Mouse (Mus musculus): ENCODE results near the gene Spcs2. TPM values are rescaled to one million over a fixed set of nuclear protein-coding genes. Genes with fewer than 3 reads are reported as not detected.

Spcs2 gene
- total and polyA plus RNA-seq, 2 experiments from 2014 or later, result 79.1 to 146 TPM

DNA sequence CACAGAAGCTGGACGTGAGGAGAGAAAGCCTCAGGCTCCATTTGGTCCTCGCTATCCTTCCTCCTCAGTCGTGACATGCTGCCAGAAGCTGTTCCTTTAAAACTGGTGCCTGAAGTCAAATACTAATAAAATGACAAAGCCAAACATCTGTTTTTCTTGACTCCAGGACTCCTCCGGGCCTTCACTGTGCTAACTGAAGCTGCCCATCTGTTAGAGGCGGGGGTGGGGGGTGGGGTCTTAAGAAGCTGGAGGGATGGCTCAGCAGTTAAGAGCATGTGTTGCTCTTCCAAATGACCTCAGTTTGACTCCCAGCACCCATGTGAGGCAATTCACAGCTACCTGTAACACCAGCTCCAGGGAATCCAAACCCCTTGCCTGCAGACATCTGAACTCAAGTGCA lies 74.7 kb downstream of the Spcs2 start:
- Histone ChIP-seq H3K4me2 (ENCODE audit: low read depth, low read length) (no peak overlapping the region), H3K27me3 (ENCODE audit: control insufficient read depth, insufficient read depth, low read length) (no peaks in the 10 kb centered on the region), H3K36me3 (replicated peaks; ENCODE audit: control insufficient read depth, insufficient read depth, low read length) (no peaks in the 10 kb centered on the region), H3K9me3 (replicated peaks; ENCODE audit: control insufficient read depth, low read length) (no peaks in the 10 kb centered on the region; the same call in 1 of the 2 replicates), H3K9ac (replicated peaks; ENCODE audit: low read depth, low read length) (no peak overlapping the region), H3K4me3 (ENCODE audit: low read depth, low read length) (no peak overlapping the region), H3K4me1 (ENCODE audit: control insufficient read depth, insufficient read depth) (no peaks in the 10 kb centered on the region), H3K27ac (ENCODE audit: low read depth) (no peak overlapping the region)
- ATAC-seq (ENCODE audit: insufficient read depth, low read depth), result no peak
- no peak for DNase-seq (ENCODE audit: low spot score)
- TF ChIP-seq CTCF (IDR thresholded peaks at IDR 0.05; ENCODE audit: low read depth), result no peak
- no peak for TF ChIP-seq EP300 (IDR thresholded peaks at IDR 0.05; ENCODE audit: low read depth)
- WGBS, result 45% methylated on average over 5 of the region's 5 CpGs

DNA sequence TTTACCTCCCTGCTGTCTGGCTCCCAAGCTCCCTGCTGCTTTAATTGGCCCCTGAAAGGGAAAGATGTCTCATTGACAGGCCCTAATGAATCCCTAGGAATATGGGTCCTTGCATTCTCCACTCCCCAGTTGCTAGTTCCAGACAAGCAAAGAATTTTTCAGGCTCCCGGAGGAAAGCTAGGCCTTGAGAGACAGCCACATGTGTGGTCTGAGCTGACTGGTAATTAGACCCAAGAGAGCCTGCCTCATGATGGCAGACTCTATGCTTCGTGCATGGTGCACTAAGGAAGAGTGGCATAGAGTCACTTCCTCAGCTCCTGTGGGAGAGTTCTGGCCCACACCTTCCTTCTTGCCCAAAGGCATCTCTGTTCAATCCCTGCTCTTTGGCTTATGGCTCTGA lies 75.3 kb downstream of the Spcs2 start:
- Histone ChIP-seq H3K9ac (replicated peaks; ENCODE audit: low read depth, low read length) (no peak overlapping the region), H3K36me3 (replicated peaks; ENCODE audit: control insufficient read depth, insufficient read depth, low read length) (no peaks in the 10 kb centered on the region), H3K4me3 (ENCODE audit: low read depth, low read length) (no peak overlapping the region), H3K4me2 (ENCODE audit: low read depth, low read length) (no peak overlapping the region), H3K9me3 (replicated peaks; ENCODE audit: control insufficient read depth, low read length) (no peaks in the 10 kb centered on the region), H3K4me1 (ENCODE audit: control insufficient read depth, insufficient read depth) (no peaks in the 10 kb centered on the region), H3K27ac (ENCODE audit: low read depth) (no peak overlapping the region), H3K27me3 (ENCODE audit: control insufficient read depth, insufficient read depth, low read length) (no peaks in the 10 kb centered on the region)
- ATAC-seq (ENCODE audit: insufficient read depth, low read depth) (no peak), DNase-seq (ENCODE audit: low spot score) (no peak)
- 58% methylated on average over 2 of the region's 2 CpGs for WGBS
- TF ChIP-seq CTCF (IDR thresholded peaks at IDR 0.05; ENCODE audit: low read depth), result no peak
- no peak for TF ChIP-seq EP300 (IDR thresholded peaks at IDR 0.05; ENCODE audit: low read depth)

Other genes starting within 250 kb of the Spcs2 start
- 5.2 and 6.4 TPM in 2 replicates for gene Tpbgl, start 236.4 kb downstream of the Spcs2 start, total RNA-seq (2014; rRNA removed; ENCODE audit: low replicate concordance)
- 0.98 and 1.2 TPM in 2 replicates for gene Tpbgl, start 236.4 kb downstream of the Spcs2 start, polyA plus RNA-seq (2015; fragmentation: Nextera tagmentation; extraction: Ambion mirVana)
- gene Slco2b1, start 152.1 kb downstream of the Spcs2 start, total RNA-seq (2014; rRNA removed; ENCODE audit: low replicate concordance), result 5.4 and 7.8 TPM in 2 replicates
- gene Slco2b1, start 152.1 kb downstream of the Spcs2 start, polyA plus RNA-seq (2015; fragmentation: Nextera tagmentation; extraction: Ambion mirVana), result 2.1 and 2.4 TPM in 2 replicates
- not detected in 2 replicates for gene Olfr520, start 133.2 kb downstream of the Spcs2 start, total RNA-seq (2014; rRNA removed; ENCODE audit: low replicate concordance)
- gene Olfr520, start 133.2 kb downstream of the Spcs2 start, polyA plus RNA-seq (2015; fragmentation: Nextera tagmentation; extraction: Ambion mirVana), result not detected in 2 replicates
- gene Olfr521, start 100.0 kb downstream of the Spcs2 start, total RNA-seq (2014; rRNA removed; ENCODE audit: low replicate concordance), result not detected in 2 replicates
- gene Olfr521, start 100.0 kb downstream of the Spcs2 start, polyA plus RNA-seq (2015; fragmentation: Nextera tagmentation; extraction: Ambion mirVana), result not detected in 2 replicates
- gene Neu3, start 35.0 kb downstream of the Spcs2 start, total RNA-seq (2014; rRNA removed; ENCODE audit: low replicate concordance), result 3.7 and 4.7 TPM in 2 replicates
- gene Neu3, start 35.0 kb downstream of the Spcs2 start, polyA plus RNA-seq (2015; fragmentation: Nextera tagmentation; extraction: Ambion mirVana), result 3.0 and 3.3 TPM in 2 replicates
- 1.9 TPM in 1 of 2 replicates, not detected in the other for gene Xrra1, start 4.3 kb downstream of the Spcs2 start, total RNA-seq (2014; rRNA removed; ENCODE audit: low replicate concordance)
- gene Xrra1, start 4.3 kb downstream of the Spcs2 start, polyA plus RNA-seq (2015; fragmentation: Nextera tagmentation; extraction: Ambion mirVana), result 0.04 and 0.08 TPM in 2 replicates
- 11.0 and 11.5 TPM in 2 replicates for gene Rnf169, start 117.0 kb upstream of the Spcs2 start, total RNA-seq (2014; rRNA removed; ENCODE audit: low replicate concordance)
- 2.1 and 2.3 TPM in 2 replicates for gene Rnf169, start 117.0 kb upstream of the Spcs2 start, polyA plus RNA-seq (2015; fragmentation: Nextera tagmentation; extraction: Ambion mirVana)
- not detected in 2 replicates for gene Chrdl2, start 142.7 kb upstream of the Spcs2 start, total RNA-seq (2014; rRNA removed; ENCODE audit: low replicate concordance)
- gene Chrdl2, start 142.7 kb upstream of the Spcs2 start, polyA plus RNA-seq (2015; fragmentation: Nextera tagmentation; extraction: Ambion mirVana), result 0.12 and 0.15 TPM in 2 replicates

All from heart, postnatal 0 days (tissue).